Mouse (Mus musculus): Measurements from ENCODE around the gene B4galt2. TPM values are rescaled to one million over a fixed set of nuclear protein-coding genes. Genes with fewer than 3 reads are reported as not detected.

B4galt2 gene
- polyA plus RNA-seq, 1 experiment from 2014 or later, result 31.8 TPM

- H3K36me3 ChIP-seq (ENCODE audit: insufficient read depth), result 0 out of 2 replicates have a peak, but pooled peaks cover 7% of the 10 kb centered on the region
- TF ChIP-seq CTCF (IDR thresholded peaks at IDR 0.05; ENCODE audit: low read depth), result no peak
- no peak overlapping the region for H3K27ac ChIP-seq (ENCODE audit: low read depth)
- H3K9me3 ChIP-seq (ENCODE audit: low read depth, low read length), result no peaks in the 10 kb centered on the region
- no peak overlapping the region for H3K4me2 ChIP-seq
- no peaks in the 10 kb centered on the region for H3K27me3 ChIP-seq (ENCODE audit: insufficient read depth, low read length)
- DNase-seq (peak; percentile 70), ATAC-seq (ENCODE audit: insufficient read depth) (0 out of 2 replicates have a peak, but pooled peaks have one; percentile 25)
- H3K4me1 ChIP-seq (ENCODE audit: insufficient read depth), result no peaks in the 10 kb centered on the region
- 63% methylated on average over 9 of the region's 9 CpGs for WGBS
- no peak overlapping the region for H3K9ac ChIP-seq
- no peak overlapping the region for H3K4me3 ChIP-seq (ENCODE audit: low read depth, low read length)
Measured at GRCm38 (mm10) chr4:117866083-117866482, 17.2 kb downstream of the B4galt2 start.

GRCm38 (mm10) chr4:117862823-117863222 is 20.5 kb downstream of the B4galt2 start:
- 40% methylated on average over 4 of the region's 4 CpGs for WGBS
- Histone ChIP-seq H3K9ac (no peak overlapping the region), H3K27ac (ENCODE audit: low read depth) (no peak overlapping the region), H3K4me1 (ENCODE audit: insufficient read depth) (no peaks in the 10 kb centered on the region), H3K27me3 (ENCODE audit: insufficient read depth, low read length) (no peaks in the 10 kb centered on the region), H3K4me3 (ENCODE audit: low read depth, low read length) (no peak overlapping the region), H3K9me3 (ENCODE audit: low read depth, low read length) (no peaks in the 10 kb centered on the region), H3K4me2 (no peak overlapping the region), H3K36me3 (ENCODE audit: insufficient read depth) (0 out of 2 replicates have a peak, but pooled peaks cover 7% of the 10 kb centered on the region)
- ATAC-seq (ENCODE audit: insufficient read depth) (no peak), DNase-seq (peak; percentile 35)
- no peak for TF ChIP-seq CTCF (IDR thresholded peaks at IDR 0.05; ENCODE audit: low read depth)

GRCm38 (mm10) chr4:117860570-117860969 is 22.7 kb downstream of the B4galt2 start:
- DNase-seq (no peak), ATAC-seq (ENCODE audit: insufficient read depth) (no peak)
- no peaks in the 10 kb centered on the region for H3K4me1 ChIP-seq (ENCODE audit: insufficient read depth)
- no peaks in the 10 kb centered on the region for H3K27me3 ChIP-seq (ENCODE audit: insufficient read depth, low read length)
- H3K9ac ChIP-seq, result no peak overlapping the region
- H3K36me3 ChIP-seq (ENCODE audit: insufficient read depth), result peaks cover 17% of the 10 kb centered on the region; the same call in 1 of the 2 replicates
- TF ChIP-seq CTCF (IDR thresholded peaks at IDR 0.05; ENCODE audit: low read depth), result no peak
- H3K9me3 ChIP-seq (ENCODE audit: low read depth, low read length), result no peaks in the 10 kb centered on the region
- H3K27ac ChIP-seq (ENCODE audit: low read depth), result no peak overlapping the region
- H3K4me2 ChIP-seq, result no peak overlapping the region
- no peak overlapping the region for H3K4me3 ChIP-seq (ENCODE audit: low read depth, low read length)
- 76% methylated on average over 9 of the region's 9 CpGs for WGBS

GRCm38 (mm10) chr4:117858794-117859193 is 24.5 kb downstream of the B4galt2 start:
- Histone ChIP-seq H3K4me1 (ENCODE audit: insufficient read depth) (no peaks in the 10 kb centered on the region), H3K4me2 (no peak overlapping the region), H3K9me3 (ENCODE audit: low read depth, low read length) (no peaks in the 10 kb centered on the region), H3K27ac (ENCODE audit: low read depth) (no peak overlapping the region), H3K4me3 (ENCODE audit: low read depth, low read length) (no peak overlapping the region), H3K27me3 (ENCODE audit: insufficient read depth, low read length) (no peaks in the 10 kb centered on the region), H3K36me3 (ENCODE audit: insufficient read depth) (peaks cover 10% of the 10 kb centered on the region; the same call in 1 of the 2 replicates), H3K9ac (no peak overlapping the region)
- no peak for ATAC-seq (ENCODE audit: insufficient read depth)
- peak; percentile 71 for TF ChIP-seq CTCF (IDR thresholded peaks at IDR 0.05; ENCODE audit: low read depth)
- DNase-seq, result peak; percentile 54
- 55% methylated on average over 3 of the region's 3 CpGs for WGBS

- H3K4me2 ChIP-seq, result no peak overlapping the region
- peak; percentile 32 for DNase-seq
- no peaks in the 10 kb centered on the region for H3K4me1 ChIP-seq (ENCODE audit: insufficient read depth)
- no peak overlapping the region for H3K4me3 ChIP-seq (ENCODE audit: low read depth, low read length)
- TF ChIP-seq CTCF (IDR thresholded peaks at IDR 0.05; ENCODE audit: low read depth), result no peak
- no peak overlapping the region for H3K27ac ChIP-seq (ENCODE audit: low read depth)
- H3K9me3 ChIP-seq (ENCODE audit: low read depth, low read length), result no peaks in the 10 kb centered on the region
- no peak for ATAC-seq (ENCODE audit: insufficient read depth)
- no peaks in the 10 kb centered on the region for H3K27me3 ChIP-seq (ENCODE audit: insufficient read depth, low read length)
- peaks cover 10% of the 10 kb centered on the region; the same call in 1 of the 2 replicates for H3K36me3 ChIP-seq (ENCODE audit: insufficient read depth)
- no peak overlapping the region for H3K9ac ChIP-seq
- 65% methylated on average over 9 of the region's 9 CpGs for WGBS
Measured at GRCm38 (mm10) chr4:117855146-117855545, 28.1 kb downstream of the B4galt2 start.

GRCm38 (mm10) chr4:117852152-117852868 is 31.0 kb downstream of the B4galt2 start:
- no peak overlapping the region for H3K27ac ChIP-seq (ENCODE audit: low read depth)
- TF ChIP-seq CTCF (IDR thresholded peaks at IDR 0.05; ENCODE audit: low read depth), result no peak
- no peaks in the 10 kb centered on the region for H3K27me3 ChIP-seq (ENCODE audit: insufficient read depth, low read length)
- no peak for ATAC-seq (ENCODE audit: insufficient read depth)
- peaks cover 10% of the 10 kb centered on the region; the same call in 1 of the 2 replicates for H3K36me3 ChIP-seq (ENCODE audit: insufficient read depth)
- H3K4me3 ChIP-seq (ENCODE audit: low read depth, low read length), result no peak overlapping the region
- no peak overlapping the region for H3K9ac ChIP-seq
- WGBS, result 76% methylated on average over 10 of the region's 10 CpGs
- no peak overlapping the region for H3K4me2 ChIP-seq
- no peak for DNase-seq
- H3K9me3 ChIP-seq (ENCODE audit: low read depth, low read length), result no peaks in the 10 kb centered on the region
- no peaks in the 10 kb centered on the region for H3K4me1 ChIP-seq (ENCODE audit: insufficient read depth)

GRCm38 (mm10) chr4:117850871-117851270 is 32.4 kb downstream of the B4galt2 start:
- ATAC-seq (ENCODE audit: insufficient read depth) (no peak), DNase-seq (no peak)
- Histone ChIP-seq H3K4me3 (ENCODE audit: low read depth, low read length) (no peak overlapping the region), H3K4me1 (ENCODE audit: insufficient read depth) (no peaks in the 10 kb centered on the region), H3K36me3 (ENCODE audit: insufficient read depth) (0 out of 2 replicates have a peak, but pooled peaks cover 2% of the 10 kb centered on the region), H3K27me3 (ENCODE audit: insufficient read depth, low read length) (no peaks in the 10 kb centered on the region), H3K4me2 (no peak overlapping the region), H3K9ac (no peak overlapping the region), H3K27ac (ENCODE audit: low read depth) (no peak overlapping the region), H3K9me3 (ENCODE audit: low read depth, low read length) (no peaks in the 10 kb centered on the region)
- WGBS, result 73% methylated on average over 7 of the region's 7 CpGs
- TF ChIP-seq CTCF (IDR thresholded peaks at IDR 0.05; ENCODE audit: low read depth), result no peak

Measured in lung, embryonic 14.5 days (tissue).